Mouse (Mus musculus): ENCODE data around the gene Cnga2. TPM values are rescaled to one million over a fixed set of nuclear protein-coding genes. Genes with fewer than 3 reads are reported as not detected.

Gene Cnga2
- total and polyA plus RNA-seq, 3 experiments: 0.11 TPM; not detected in 2

GRCm38 (mm10) chrX:71983205-71983604, 8.4 kb upstream of the Cnga2 start:
- H3K27me3 ChIP-seq (ENCODE audit: insufficient read depth, low read length): no peaks in the 10 kb centered on the region
- DNase-seq (ENCODE audit: low spot score) (no peak), ATAC-seq (ENCODE audit: extremely low read depth, insufficient number of reproducible peaks, low FRiP score, poor library complexity, severe bottlenecking) (no peak)
- no peak overlapping the region for H3K4me3 ChIP-seq (ENCODE audit: low read depth, low read length)
- H3K36me3 ChIP-seq (replicated peaks): no peaks in the 10 kb centered on the region
- H3K4me1 ChIP-seq (ENCODE audit: insufficient read depth, low read depth, low read length): no peaks in the 10 kb centered on the region
- TF ChIP-seq GATA1 (IDR thresholded peaks at IDR 0.05; ENCODE audit: borderline replicate concordance, low read length) (no peak), CTCF (IDR thresholded peaks at IDR 0.05; ENCODE audit: low read depth, low read length) (no peak), TAL1 (conservative IDR thresholded peaks at IDR 0.05; ENCODE audit: low read depth, low read length) (no peak), POLR2AphosphoS5 (IDR thresholded peaks at IDR 0.05; ENCODE audit: insufficient replicate concordance, low read depth, low read length) (no peak), GATA2 (IDR thresholded peaks at IDR 0.05; ENCODE audit: borderline replicate concordance, low read depth, low read length) (no peak)
- no peaks in the 10 kb centered on the region for H3K9me3 ChIP-seq (replicated peaks)

GRCm38 (mm10) chrX:71983775-71984174, 7.9 kb upstream of the Cnga2 start:
- H3K36me3 ChIP-seq (replicated peaks): no peaks in the 10 kb centered on the region
- no peak for ATAC-seq (ENCODE audit: extremely low read depth, insufficient number of reproducible peaks, low FRiP score, poor library complexity, severe bottlenecking)
- DNase-seq (ENCODE audit: low spot score): no peak
- H3K4me3 ChIP-seq (ENCODE audit: low read depth, low read length): no peak overlapping the region
- H3K9me3 ChIP-seq (replicated peaks): no peaks in the 10 kb centered on the region
- no peaks in the 10 kb centered on the region for H3K4me1 ChIP-seq (ENCODE audit: insufficient read depth, low read depth, low read length)
- TF ChIP-seq TAL1 (conservative IDR thresholded peaks at IDR 0.05; ENCODE audit: low read depth, low read length) (no peak), GATA2 (IDR thresholded peaks at IDR 0.05; ENCODE audit: borderline replicate concordance, low read depth, low read length) (no peak), POLR2AphosphoS5 (IDR thresholded peaks at IDR 0.05; ENCODE audit: insufficient replicate concordance, low read depth, low read length) (no peak), CTCF (IDR thresholded peaks at IDR 0.05; ENCODE audit: low read depth, low read length) (no peak), GATA1 (IDR thresholded peaks at IDR 0.05; ENCODE audit: borderline replicate concordance, low read length) (no peak)
- H3K27me3 ChIP-seq (ENCODE audit: insufficient read depth, low read length): no peaks in the 10 kb centered on the region

GRCm38 (mm10) chrX:71995972-71996371, 4.3 kb downstream of the Cnga2 start:
- H3K36me3 ChIP-seq (replicated peaks): no peaks in the 10 kb centered on the region
- no peaks in the 10 kb centered on the region for H3K27me3 ChIP-seq (ENCODE audit: insufficient read depth, low read length)
- TF ChIP-seq GATA2 (IDR thresholded peaks at IDR 0.05; ENCODE audit: borderline replicate concordance, low read depth, low read length): no peak
- TF ChIP-seq GATA1 (IDR thresholded peaks at IDR 0.05; ENCODE audit: borderline replicate concordance, low read length): no peak
- TF ChIP-seq TAL1 (conservative IDR thresholded peaks at IDR 0.05; ENCODE audit: low read depth, low read length): no peak
- no peak for TF ChIP-seq CTCF (IDR thresholded peaks at IDR 0.05; ENCODE audit: low read depth, low read length)
- TF ChIP-seq POLR2AphosphoS5 (IDR thresholded peaks at IDR 0.05; ENCODE audit: insufficient replicate concordance, low read depth, low read length): no peak
- H3K9me3 ChIP-seq (replicated peaks): no peaks in the 10 kb centered on the region
- H3K4me3 ChIP-seq (ENCODE audit: low read depth, low read length): no peak overlapping the region
- ATAC-seq (ENCODE audit: extremely low read depth, insufficient number of reproducible peaks, low FRiP score, poor library complexity, severe bottlenecking) (no peak), DNase-seq (ENCODE audit: low spot score) (no peak)
- H3K4me1 ChIP-seq (ENCODE audit: insufficient read depth, low read depth, low read length): no peaks in the 10 kb centered on the region

- DNase-seq (ENCODE audit: low spot score): no peak
- no peaks in the 10 kb centered on the region for H3K36me3 ChIP-seq (replicated peaks)
- no peaks in the 10 kb centered on the region for H3K9me3 ChIP-seq (replicated peaks)
- no peaks in the 10 kb centered on the region for H3K4me1 ChIP-seq (ENCODE audit: insufficient read depth, low read depth, low read length)
- no peak overlapping the region for H3K4me3 ChIP-seq (ENCODE audit: low read depth, low read length)
- no peak for ATAC-seq (ENCODE audit: extremely low read depth, insufficient number of reproducible peaks, low FRiP score, poor library complexity, severe bottlenecking)
- no peak for TF ChIP-seq POLR2AphosphoS5 (IDR thresholded peaks at IDR 0.05; ENCODE audit: insufficient replicate concordance, low read depth, low read length)
- TF ChIP-seq GATA2 (IDR thresholded peaks at IDR 0.05; ENCODE audit: borderline replicate concordance, low read depth, low read length): no peak
- TF ChIP-seq CTCF (IDR thresholded peaks at IDR 0.05; ENCODE audit: low read depth, low read length): no peak
- TF ChIP-seq TAL1 (conservative IDR thresholded peaks at IDR 0.05; ENCODE audit: low read depth, low read length): no peak
- no peak for TF ChIP-seq GATA1 (IDR thresholded peaks at IDR 0.05; ENCODE audit: borderline replicate concordance, low read length)
- H3K27me3 ChIP-seq (ENCODE audit: insufficient read depth, low read length): no peaks in the 10 kb centered on the region
Observed at GRCm38 (mm10) chrX:72009930-72010329, 18.3 kb downstream of the Cnga2 start.

- TF ChIP-seq GATA2 (IDR thresholded peaks at IDR 0.05; ENCODE audit: borderline replicate concordance, low read depth, low read length) (no peak), POLR2AphosphoS5 (IDR thresholded peaks at IDR 0.05; ENCODE audit: insufficient replicate concordance, low read depth, low read length) (no peak), CTCF (IDR thresholded peaks at IDR 0.05; ENCODE audit: low read depth, low read length) (no peak), TAL1 (conservative IDR thresholded peaks at IDR 0.05; ENCODE audit: low read depth, low read length) (no peak), GATA1 (IDR thresholded peaks at IDR 0.05; ENCODE audit: borderline replicate concordance, low read length) (no peak)
- no peaks in the 10 kb centered on the region for H3K4me1 ChIP-seq (ENCODE audit: insufficient read depth, low read depth, low read length)
- ATAC-seq (ENCODE audit: extremely low read depth, insufficient number of reproducible peaks, low FRiP score, poor library complexity, severe bottlenecking) (no peak), DNase-seq (ENCODE audit: low spot score) (no peak)
- no peak overlapping the region for H3K4me3 ChIP-seq (ENCODE audit: low read depth, low read length)
- no peaks in the 10 kb centered on the region for H3K27me3 ChIP-seq (ENCODE audit: insufficient read depth, low read length)
- H3K9me3 ChIP-seq (replicated peaks): no peaks in the 10 kb centered on the region
- no peaks in the 10 kb centered on the region for H3K36me3 ChIP-seq (replicated peaks)
Observed at GRCm38 (mm10) chrX:72012236-72012635, 20.6 kb downstream of the Cnga2 start.

GRCm38 (mm10) chrX:72012804-72013203, 21.2 kb downstream of the Cnga2 start:
- H3K4me3 ChIP-seq (ENCODE audit: low read depth, low read length): no peak overlapping the region
- DNase-seq (ENCODE audit: low spot score) (no peak), ATAC-seq (ENCODE audit: extremely low read depth, insufficient number of reproducible peaks, low FRiP score, poor library complexity, severe bottlenecking) (no peak)
- no peaks in the 10 kb centered on the region for H3K9me3 ChIP-seq (replicated peaks)
- H3K4me1 ChIP-seq (ENCODE audit: insufficient read depth, low read depth, low read length): no peaks in the 10 kb centered on the region
- TF ChIP-seq GATA2 (IDR thresholded peaks at IDR 0.05; ENCODE audit: borderline replicate concordance, low read depth, low read length) (no peak), GATA1 (IDR thresholded peaks at IDR 0.05; ENCODE audit: borderline replicate concordance, low read length) (no peak), POLR2AphosphoS5 (IDR thresholded peaks at IDR 0.05; ENCODE audit: insufficient replicate concordance, low read depth, low read length) (no peak), CTCF (IDR thresholded peaks at IDR 0.05; ENCODE audit: low read depth, low read length) (no peak), TAL1 (conservative IDR thresholded peaks at IDR 0.05; ENCODE audit: low read depth, low read length) (no peak)
- H3K36me3 ChIP-seq (replicated peaks): no peaks in the 10 kb centered on the region
- H3K27me3 ChIP-seq (ENCODE audit: insufficient read depth, low read length): no peaks in the 10 kb centered on the region
